Mouse (Mus musculus) neural tube, embryonic 12.5 days (tissue): ENCODE measurements at regions not wholly inside any gene's neighbourhood (a gene's known extent, or its start where the extent isn't known, plus 50 kb on each side); places are given as distances from the start of the nearest gene placed in this dataset.

Experiments used
- ATAC-seq: fragments of 200-750 bp; cut with Nextera tagmentation; 2 replicates; pipeline ENCODE4 v1.8.0; 2017; ENCODE audit warnings: low read depth, mild to moderate bottlenecking, moderate TSS enrichment, moderate library complexity; ENCODE audit not compliant: low FRiP score
- H3K27ac ChIP-seq: fragments of 300-500 bp; sonication (generic); 2 replicates; pipeline ENCODE4 v1.5.1; 2016
- H3K27me3 ChIP-seq: fragments of 300-500 bp; sonication (generic); replicated peaks from 2 replicates; pipeline ENCODE4 v1.6.1; 2016; ENCODE audit warnings: mild to moderate bottlenecking
- H3K36me3 ChIP-seq: fragments of 300-500 bp; sonication (generic); 2 replicates; pipeline ENCODE4 v1.6.1; 2016; ENCODE audit warnings: mild to moderate bottlenecking
- H3K4me1 ChIP-seq: fragments of 300-500 bp; sonication (generic); 2 replicates; pipeline ENCODE4 v1.6.1; 2016
- H3K4me2 ChIP-seq: fragments of 300-500 bp; sonication (generic); replicated peaks from 2 replicates; pipeline ENCODE4 v1.6.1; 2016; ENCODE audit warnings: mild to moderate bottlenecking
- H3K4me3 ChIP-seq: fragments of 300-500 bp; sonication (generic); 2 replicates; pipeline ENCODE4 v1.5.1; 2016
- H3K9ac ChIP-seq: fragments of 300-500 bp; sonication (generic); 2 replicates; pipeline ENCODE4 v1.6.1; 2016; ENCODE audit warnings: mild to moderate bottlenecking
- H3K9me3 ChIP-seq: fragments of 300-500 bp; sonication (generic); 2 replicates; pipeline ENCODE4 v1.6.1; 2016; ENCODE audit warnings: mild to moderate bottlenecking
- WGBS: fragments of 180-500 bp; shearing (Covaris S2); methylation state at CpG from one replicate; pipeline ENCODE4 v1.1.7; 2016; 5-methylcytosine and 5-hydroxymethylcytosine counted together

DNA sequence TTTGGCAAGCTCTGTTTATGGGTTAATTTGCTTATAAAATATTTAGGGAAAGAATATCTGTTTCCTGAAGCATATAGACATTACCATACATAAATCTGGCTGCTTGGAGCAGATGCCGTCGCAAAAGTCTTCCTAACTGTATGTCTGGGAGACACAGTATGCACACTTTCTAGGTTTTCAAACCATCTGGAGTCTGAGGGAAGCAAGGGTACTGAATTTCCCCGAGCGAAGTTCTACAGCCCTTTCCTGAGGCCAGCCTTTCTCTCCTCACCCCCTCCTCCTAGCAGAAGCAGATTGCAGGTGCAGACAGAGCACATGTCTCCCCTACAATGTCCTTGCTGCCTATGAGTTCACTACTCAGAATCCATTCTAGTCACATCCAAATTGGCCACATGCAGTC, 338.8 kb upstream of the Arglu1 start:
- Histone ChIP-seq H3K27ac (no peak overlapping the region), H3K9ac (no peak overlapping the region), H3K4me1 (0 out of 2 replicates have a peak, but pooled peaks cover 6% of the 10 kb centered on the region), H3K36me3 (no peaks in the 10 kb centered on the region), H3K27me3 (no peaks in the 10 kb centered on the region), H3K4me2 (no peak overlapping the region), H3K4me3 (no peak overlapping the region), H3K9me3 (no peaks in the 10 kb centered on the region)
- no peak for ATAC-seq
- WGBS = 86% methylated on average over 4 of the region's 4 CpGs

DNA sequence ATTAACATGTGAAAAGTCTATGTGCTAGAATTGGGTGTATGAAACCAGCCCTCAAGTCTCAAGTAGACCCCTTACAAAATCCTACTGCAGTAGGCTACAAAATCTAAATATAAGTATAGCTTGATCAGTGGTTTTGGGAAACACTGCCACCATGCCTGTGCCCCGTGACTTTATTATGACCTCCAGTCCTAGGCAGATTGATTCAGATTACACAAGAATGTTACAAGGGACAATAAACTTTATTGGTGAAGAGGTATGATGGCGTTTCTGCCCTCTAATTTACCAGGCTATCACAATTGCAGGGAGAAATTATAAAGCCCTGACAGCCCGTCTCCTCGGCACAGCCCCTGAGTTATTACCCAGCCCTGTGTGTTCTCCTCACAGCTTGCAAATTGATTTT, 337.4 kb upstream of the Arglu1 start:
- H3K36me3 ChIP-seq = no peaks in the 10 kb centered on the region
- H3K9me3 ChIP-seq = no peaks in the 10 kb centered on the region
- ATAC-seq = no peak
- H3K4me3 ChIP-seq = no peak overlapping the region
- 34% methylated on average over 4 of the region's 4 CpGs for WGBS
- H3K4me2 ChIP-seq = no peak overlapping the region
- no peaks in the 10 kb centered on the region for H3K27me3 ChIP-seq
- no peak overlapping the region for H3K27ac ChIP-seq
- H3K4me1 ChIP-seq = 0 out of 2 replicates have a peak, but pooled peaks cover 6% of the 10 kb centered on the region
- no peak overlapping the region for H3K9ac ChIP-seq

- Histone ChIP-seq H3K9me3 (no peaks in the 10 kb centered on the region), H3K4me1 (0 out of 2 replicates have a peak, but pooled peaks cover 6% of the 10 kb centered on the region), H3K36me3 (no peaks in the 10 kb centered on the region), H3K4me3 (no peak overlapping the region), H3K27me3 (no peaks in the 10 kb centered on the region), H3K4me2 (no peak overlapping the region), H3K9ac (no peak overlapping the region), H3K27ac (no peak overlapping the region)
- 94% methylated on average over 3 of the region's 3 CpGs for WGBS
- ATAC-seq = no peak
Observed at GRCm38 (mm10) chr8:9025872-9026271, 335.6 kb upstream of the Arglu1 start.

- WGBS = 87% methylated on average over 3 of the region's 3 CpGs
- H3K4me3 ChIP-seq = no peak overlapping the region
- H3K36me3 ChIP-seq = no peaks in the 10 kb centered on the region
- no peak overlapping the region for H3K4me2 ChIP-seq
- H3K27ac ChIP-seq = no peak overlapping the region
- H3K9me3 ChIP-seq = no peaks in the 10 kb centered on the region
- no peak for ATAC-seq
- H3K27me3 ChIP-seq = no peaks in the 10 kb centered on the region
- no peak overlapping the region for H3K9ac ChIP-seq
- 0 out of 2 replicates have a peak, but pooled peaks cover 6% of the 10 kb centered on the region for H3K4me1 ChIP-seq
Observed at GRCm38 (mm10) chr8:9025378-9025777, 335.1 kb upstream of the Arglu1 start.

GRCm38 (mm10) chr8:9020744-9021143, 330.4 kb upstream of the Arglu1 start:
- H3K9me3 ChIP-seq = no peaks in the 10 kb centered on the region
- 91% methylated on average over 2 of the region's 2 CpGs for WGBS
- H3K27me3 ChIP-seq = no peaks in the 10 kb centered on the region
- H3K4me3 ChIP-seq = no peak overlapping the region
- H3K4me1 ChIP-seq = no peaks in the 10 kb centered on the region
- no peaks in the 10 kb centered on the region for H3K36me3 ChIP-seq
- no peak overlapping the region for H3K27ac ChIP-seq
- no peak overlapping the region for H3K9ac ChIP-seq
- no peak overlapping the region for H3K4me2 ChIP-seq
- ATAC-seq = no peak

DNA sequence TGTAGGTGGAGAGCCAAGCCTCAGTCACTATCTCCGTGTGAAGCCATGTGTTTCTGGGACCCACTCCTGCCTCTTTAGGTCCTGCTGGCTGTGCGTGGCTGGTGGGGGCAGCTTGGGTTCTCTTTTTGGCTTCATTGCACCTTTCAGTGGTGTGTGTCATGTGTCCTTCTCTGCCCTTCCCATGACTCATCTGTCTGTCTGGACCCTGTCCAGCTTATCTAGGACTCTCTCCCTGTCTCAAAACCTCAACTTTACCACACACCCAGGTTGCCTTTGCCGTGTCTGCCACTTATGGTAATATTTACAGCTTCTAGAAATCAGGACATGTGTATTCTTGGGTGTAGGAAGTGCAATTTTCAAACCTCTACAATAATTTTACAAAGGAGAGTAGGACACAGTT, 329.9 kb upstream of the Arglu1 start:
- Histone ChIP-seq H3K27me3 (no peaks in the 10 kb centered on the region), H3K27ac (no peak overlapping the region), H3K4me1 (no peaks in the 10 kb centered on the region), H3K36me3 (no peaks in the 10 kb centered on the region), H3K9ac (no peak overlapping the region), H3K9me3 (no peaks in the 10 kb centered on the region), H3K4me3 (no peak overlapping the region), H3K4me2 (no peak overlapping the region)
- ATAC-seq = no peak
- WGBS = 88% methylated on average over 3 of the region's 3 CpGs

- no peaks in the 10 kb centered on the region for H3K9me3 ChIP-seq
- no peak for ATAC-seq
- no peaks in the 10 kb centered on the region for H3K4me1 ChIP-seq
- no peak overlapping the region for H3K9ac ChIP-seq
- H3K4me3 ChIP-seq = no peak overlapping the region
- 53% methylated on average over 3 of the region's 3 CpGs for WGBS
- no peaks in the 10 kb centered on the region for H3K36me3 ChIP-seq
- no peak overlapping the region for H3K4me2 ChIP-seq
- H3K27ac ChIP-seq = no peak overlapping the region
- H3K27me3 ChIP-seq = no peaks in the 10 kb centered on the region
Observed at GRCm38 (mm10) chr8:9011785-9012510, 321.6 kb upstream of the Arglu1 start.

DNA sequence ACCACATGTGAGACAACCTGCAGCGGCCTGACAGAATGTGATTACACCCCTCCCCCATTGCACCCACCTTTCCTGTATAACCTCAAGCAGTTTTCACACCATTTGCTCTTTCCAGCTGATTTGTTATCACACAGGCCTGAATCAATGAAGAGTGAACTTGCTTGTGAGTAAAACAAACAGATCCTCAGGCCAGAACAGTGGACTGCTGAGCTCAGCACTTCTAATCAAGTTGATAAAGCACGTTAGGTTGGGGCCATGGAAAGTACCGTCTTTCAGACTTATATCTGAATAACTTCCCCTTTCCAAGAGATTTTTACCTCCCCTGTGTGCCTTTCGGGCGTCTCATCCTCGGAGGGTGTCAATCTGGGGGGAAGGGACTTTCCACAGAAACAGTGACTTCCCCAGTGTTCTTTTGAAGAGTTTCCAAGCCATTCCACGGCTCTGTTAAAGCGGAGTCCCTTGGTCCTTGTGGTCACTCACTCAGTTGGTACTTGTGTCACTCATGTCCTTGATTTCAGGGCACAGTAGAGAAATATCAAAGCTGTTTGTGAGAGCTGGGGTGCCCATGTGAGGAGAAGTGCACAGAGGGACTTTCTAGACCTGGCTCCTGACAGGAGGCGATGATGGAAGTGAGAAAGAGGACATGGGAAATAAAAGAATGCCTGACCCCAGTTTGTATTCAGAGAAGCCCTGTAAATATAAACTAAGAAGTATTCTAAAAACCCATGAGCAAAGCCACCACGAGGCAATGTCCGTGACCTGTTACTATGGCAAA, 317.9 kb upstream of the Arglu1 start:
- Histone ChIP-seq H3K27ac (no peak overlapping the region), H3K4me1 (no peaks in the 10 kb centered on the region), H3K4me3 (no peak overlapping the region), H3K4me2 (no peak overlapping the region), H3K9me3 (no peaks in the 10 kb centered on the region), H3K36me3 (no peaks in the 10 kb centered on the region), H3K9ac (no peak overlapping the region), H3K27me3 (no peaks in the 10 kb centered on the region)
- 82% methylated on average over 11 of the region's 11 CpGs for WGBS
- ATAC-seq = no peak

DNA sequence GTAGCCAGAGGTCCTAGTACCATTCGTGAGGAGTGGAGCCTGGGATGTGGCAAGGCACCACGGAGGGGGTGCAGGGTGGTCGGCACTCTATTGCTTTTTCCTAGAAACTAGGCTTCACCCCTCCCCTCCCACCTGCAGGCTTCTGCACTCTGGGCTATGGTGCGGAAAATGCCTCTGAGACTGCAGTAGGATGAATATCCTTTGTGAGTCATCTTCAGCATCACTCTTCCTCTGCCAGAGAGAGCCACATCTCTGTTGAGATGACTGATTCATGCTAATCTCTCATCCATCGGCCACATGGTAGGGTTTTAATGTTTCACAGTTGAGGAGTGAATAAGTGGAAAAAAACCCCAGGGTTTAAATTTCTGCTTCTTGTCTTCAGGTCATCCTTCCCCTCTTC, 309.6 kb upstream of the Arglu1 start:
- H3K4me1 ChIP-seq = no peaks in the 10 kb centered on the region
- 83% methylated on average over 5 of the region's 5 CpGs for WGBS
- no peak for ATAC-seq

GRCm38 (mm10) chr8:8997621-8998020, 307.3 kb upstream of the Arglu1 start:
- peaks cover 17% of the 10 kb centered on the region for H3K4me1 ChIP-seq
- no peak overlapping the region for H3K9ac ChIP-seq
- H3K27ac ChIP-seq = no peak overlapping the region
- ATAC-seq = no peak
- no peak overlapping the region for H3K4me2 ChIP-seq
- no peak overlapping the region for H3K4me3 ChIP-seq
- 71% methylated on average over 7 of the region's 7 CpGs for WGBS
- no peaks in the 10 kb centered on the region for H3K36me3 ChIP-seq
- H3K9me3 ChIP-seq = no peaks in the 10 kb centered on the region
- no peaks in the 10 kb centered on the region for H3K27me3 ChIP-seq

More for the DNA sequence above, 309.6 kb upstream of the Arglu1 start:
- H3K27ac ChIP-seq = no peak overlapping the region
- no peaks in the 10 kb centered on the region for H3K36me3 ChIP-seq
- H3K9ac ChIP-seq = no peak overlapping the region
- H3K4me3 ChIP-seq = no peak overlapping the region
- H3K27me3 ChIP-seq = no peaks in the 10 kb centered on the region
- no peak overlapping the region for H3K4me2 ChIP-seq
- no peaks in the 10 kb centered on the region for H3K9me3 ChIP-seq

DNA sequence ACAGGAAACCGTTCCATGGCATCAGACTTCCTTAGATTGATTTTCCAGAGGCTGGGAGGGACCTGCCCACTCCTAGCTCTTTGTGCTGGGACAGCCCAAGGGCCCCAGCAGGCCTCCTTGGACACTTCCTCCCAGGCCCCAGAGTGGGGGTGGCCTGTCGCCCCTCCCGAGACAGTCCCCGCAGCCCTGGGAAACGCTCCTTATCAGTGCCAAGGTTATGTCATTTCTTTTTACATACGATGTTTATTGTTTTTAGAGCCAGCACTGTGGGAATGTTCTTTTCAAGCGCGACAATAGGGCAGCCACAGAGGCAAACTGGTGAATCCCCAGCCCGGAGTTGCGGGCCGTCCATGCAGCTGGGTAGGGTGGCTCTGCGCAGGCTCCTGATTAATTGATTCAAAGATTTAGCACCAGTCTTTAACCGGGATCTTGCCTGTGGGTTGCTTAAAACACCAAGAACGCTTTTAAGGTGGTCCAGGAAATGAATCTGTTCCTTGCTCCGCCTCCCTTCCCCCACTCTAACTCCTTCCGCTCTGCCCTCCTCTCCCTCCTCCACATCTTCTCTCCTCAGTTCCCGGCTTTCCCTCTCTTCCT, 304.4 kb upstream of the Arglu1 start:
- Histone ChIP-seq H3K36me3 (no peaks in the 10 kb centered on the region), H3K4me2 (peak overlapping the region; percentile 55), H3K27ac (0 out of 2 replicates have a peak overlapping the region, but pooled peaks have one; percentile 9), H3K9ac (peak overlapping the region; percentile 29; the same call in 1 of the 2 replicates), H3K9me3 (no peaks in the 10 kb centered on the region), H3K4me1 (peaks cover 27% of the 10 kb centered on the region), H3K4me3 (peak overlapping the region; percentile 11; the same call in 1 of the 2 replicates), H3K27me3 (no peaks in the 10 kb centered on the region)
- peak; percentile 93 for ATAC-seq
- WGBS = 2% methylated on average over 17 of the region's 17 CpGs

DNA sequence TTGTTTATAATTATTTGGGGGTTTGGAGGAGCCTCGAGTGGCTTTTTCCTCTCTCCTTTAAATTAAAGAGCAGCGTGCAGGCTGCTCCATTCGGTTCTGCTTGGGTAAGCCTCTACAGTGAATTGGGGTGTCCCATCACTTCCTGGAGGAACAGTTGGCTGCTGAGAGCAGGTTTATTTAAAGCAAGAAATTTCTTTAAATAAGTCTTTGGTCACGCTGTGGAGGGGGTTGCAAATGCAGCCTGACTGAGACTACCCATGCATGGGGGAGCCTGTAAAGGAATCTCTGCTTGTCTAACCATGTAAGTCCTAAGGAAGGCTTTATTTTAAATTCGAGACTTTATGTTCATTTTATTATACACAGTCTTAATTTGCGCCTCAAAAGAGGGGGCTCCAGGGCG, 303.7 kb upstream of the Arglu1 start:
- Histone ChIP-seq H3K27ac (no peak overlapping the region), H3K36me3 (no peaks in the 10 kb centered on the region), H3K4me2 (peak overlapping the region; percentile 55), H3K4me3 (no peak overlapping the region), H3K27me3 (no peaks in the 10 kb centered on the region), H3K9ac (no peak overlapping the region), H3K4me1 (peaks cover 27% of the 10 kb centered on the region), H3K9me3 (no peaks in the 10 kb centered on the region)
- peak; percentile 81 for ATAC-seq
- WGBS = 9% methylated on average over 7 of the region's 7 CpGs
